Mouse (Mus musculus): ENCODE results near the gene Gm595. TPM values are rescaled to one million over a fixed set of nuclear protein-coding genes. Genes with fewer than 3 reads are reported as not detected.

Gm595 gene
- not detected for polyA plus RNA-seq (2014; fragmentation: Illumina TruSeq; extraction: RNeasy Lipid Tissue Mini Kit (QIAGEN cat#74804); ENCODE audit: low read depth, low replicate concordance)

GRCm38 (mm10) chrX:48877613-48878012 lies at the start of gene Gm595:
Gene Gm595, minus strand, starts transcription at chrX:48877713.

Other genes with a start within 250 kb of the Gm595 start
- gene Gpr119, start 203.2 kb downstream of the Gm595 start, polyA plus RNA-seq (2014; fragmentation: Illumina TruSeq; extraction: RNeasy Lipid Tissue Mini Kit (QIAGEN cat#74804); ENCODE audit: low read depth, low replicate concordance): not detected
- gene Rbmx2, start 182.7 kb downstream of the Gm595 start, polyA plus RNA-seq (2014; fragmentation: Illumina TruSeq; extraction: RNeasy Lipid Tissue Mini Kit (QIAGEN cat#74804); ENCODE audit: low read depth, low replicate concordance): 0.82 TPM